Comparison of ENCODE assay signal across 24 mouse cellular contexts in genomic region chr13:70380772-70381171, GRCm38 (mm10).
A peak's percentile ranks its signal among the peaks of the same experiment; 100 is the strongest.
DNase-seq lines count a peak whose midpoint lies in the region; ATAC-seq lines count a peak whose summit lies in the region.
"Had no signal": no experiment of that assay in that cellular context is flagged by ENCODE, and none has a peak within 500 bp of the region (broad histone marks: within the 10 kb centered on the region; RNA-seq: fewer than 3 reads in every experiment).

No protein-coding gene starts in this region.

- no peaks in the 10 kb centered on the region for H3K36me3 ChIP-seq in midbrain, embryonic 16.5 days (ENCODE audit: control insufficient read depth, insufficient read depth, low read length)
- H3K36me3 ChIP-seq: embryonic facial prominence, embryonic 15.5 days; intestine, embryonic 15.5 days; liver, embryonic 13.5 days; midbrain, embryonic 13.5 days had no signal

- no peaks in the 10 kb centered on the region for H3K27me3 ChIP-seq in midbrain, embryonic 16.5 days (ENCODE audit: control insufficient read depth, insufficient read depth, low read depth, low read length)
- H3K27me3 ChIP-seq: embryonic facial prominence, embryonic 15.5 days; intestine, embryonic 15.5 days; liver, embryonic 13.5 days; midbrain, embryonic 13.5 days had no signal

- H3K9ac ChIP-seq in midbrain, embryonic 16.5 days (ENCODE audit: low read depth, low read length) = no peak overlapping the region
- H3K9ac ChIP-seq: embryonic facial prominence, embryonic 15.5 days; intestine, embryonic 15.5 days; liver, embryonic 13.5 days; lung, embryonic 14.5 days; midbrain, embryonic 13.5 days had no signal

- H3K4me1 ChIP-seq in midbrain, embryonic 16.5 days (ENCODE audit: control insufficient read depth, insufficient read depth, low read length) = no peaks in the 10 kb centered on the region; the same call in 1 of the 2 replicates
- H3K4me1 ChIP-seq: embryonic facial prominence, embryonic 15.5 days; intestine, embryonic 15.5 days; liver, embryonic 13.5 days; midbrain, embryonic 13.5 days had no signal

- DNase-seq in frontal cortex, adult 2 months (ENCODE audit: extremely low spot score in 1 of 2, low spot score in 1 of 2) = peak; percentile 44 to 54
- DNase-seq in frontal cortex, postnatal 14 days (ENCODE audit: low spot score in 2 of 2) = no peak
- DNase-seq in left cerebral cortex, postnatal 25 days (ENCODE audit: low spot score in 2 of 2) = peak; percentile 38 to 68
- DNase-seq in left cerebral cortex, postnatal 10 days (ENCODE audit: extremely low spot score in 1 of 2, low spot score in 2 of 2) = no peak
- peak; percentile 28 to 48 for DNase-seq in left cerebral cortex, postnatal 36 days (ENCODE audit: low spot score in 2 of 2)
- peak; percentile 47 for DNase-seq in telencephalon, adult 2 months (ENCODE audit: low read depth, low spot score)
- no peak for DNase-seq in urinary bladder, postnatal 14 days (ENCODE audit: low spot score)
- DNase-seq: adrenal gland, postnatal 25 days; cerebellum, adult 11 months; cerebellum, adult 9-11 months; gastrocnemius, postnatal 10 days; kidney, adult 8-10 months; kidney, postnatal 10 days; liver, embryonic 13.5 days; lung, embryonic 14.5 days; spleen, adult 18-20 months; thymus, postnatal 14 days had no signal

- no peak overlapping the region for H3K27ac ChIP-seq in midbrain, embryonic 16.5 days (ENCODE audit: low read length)
- H3K27ac ChIP-seq: embryonic facial prominence, embryonic 15.5 days; intestine, embryonic 15.5 days; liver, embryonic 13.5 days; midbrain, embryonic 13.5 days had no signal

- 58% methylated on average over 6 of the region's 6 CpGs for WGBS in midbrain, embryonic 16.5 days

- no peak for ATAC-seq in midbrain, embryonic 16.5 days
- ATAC-seq: forebrain, embryonic 16.5 days; hindbrain, embryonic 16.5 days; intestine, embryonic 15.5 days; midbrain, embryonic 13.5 days had no signal

- no peak overlapping the region for H3K4me2 ChIP-seq in midbrain, embryonic 16.5 days (ENCODE audit: low read length)
- H3K4me2 ChIP-seq: embryonic facial prominence, embryonic 15.5 days; heart, embryonic 11.5 days; intestine, embryonic 15.5 days; liver, embryonic 13.5 days; lung, embryonic 14.5 days; midbrain, embryonic 13.5 days had no signal

- no peaks in the 10 kb centered on the region for H3K9me3 ChIP-seq in midbrain, embryonic 16.5 days (replicated peaks; ENCODE audit: control insufficient read depth, low read length, poor library complexity, severe bottlenecking)
- H3K9me3 ChIP-seq: embryonic facial prominence, embryonic 15.5 days; intestine, embryonic 15.5 days; liver, embryonic 13.5 days; midbrain, embryonic 13.5 days had no signal

- intact Hi-C loops in left cerebral cortex, postnatal 25 days (cut with DNase I) = no loop called here
- intact Hi-C loops in left cerebral cortex, postnatal 10 days (cut with DNase I) = no loop called here
- intact Hi-C loops in left cerebral cortex, postnatal 36 days (cut with DNase I) = no loop called here

- H3K4me3 ChIP-seq in midbrain, embryonic 16.5 days (ENCODE audit: low read depth, low read length) = no peak overlapping the region
- H3K4me3 ChIP-seq: embryonic facial prominence, embryonic 15.5 days; intestine, embryonic 15.5 days; liver, embryonic 13.5 days; midbrain, embryonic 13.5 days had no signal

Comparison
In these comparisons a context has a peak if more than half of its experiments do, and no peak if none do; other contexts are left out.
1. DNase-seq: peak in frontal cortex, adult 2 months (2 of 2), left cerebral cortex, postnatal 25 days (2 of 2), left cerebral cortex, postnatal 36 days (2 of 2) and telencephalon, adult 2 months (single experiment); none in frontal cortex, postnatal 14 days (0 of 2), left cerebral cortex, postnatal 10 days (0 of 2) and urinary bladder, postnatal 14 days (single experiment).